Mouse (Mus musculus) megakaryocyte, adult 5-6 weeks (primary cell): ENCODE measurements at regions not wholly inside any gene's neighbourhood (a gene's known extent, or its start where the extent isn't known, plus 50 kb on each side); places are given as distances from the start of the nearest gene placed in this dataset.

Experiments used
- ATAC-seq: 2 replicates; pipeline ENCODE4 v1.8.0; 2016; ENCODE audit warnings: mild to moderate bottlenecking, inconsistent platforms; ENCODE audit not compliant: poor library complexity, severe bottlenecking

DNA sequence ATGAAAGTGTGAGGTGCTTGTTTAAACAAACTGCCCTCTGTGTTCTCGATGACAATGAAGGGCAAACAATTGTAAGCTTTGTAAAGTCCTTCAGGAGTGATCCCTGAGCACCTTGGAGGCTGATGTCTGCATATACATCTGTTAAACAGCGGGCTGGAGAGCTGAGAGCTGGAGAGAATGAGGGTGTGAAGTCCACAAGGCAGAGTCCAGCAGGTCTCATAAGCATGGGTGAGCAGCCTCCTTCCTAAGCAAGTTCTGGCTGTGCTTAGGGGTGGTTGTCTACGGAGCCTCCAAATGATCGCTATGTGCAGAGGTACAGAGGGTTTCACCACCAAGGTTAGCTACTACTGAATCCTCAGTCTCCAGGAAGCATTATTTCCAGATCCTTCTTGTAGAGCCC lies 350.2 kb downstream of the Ankrd50 start:
- ATAC-seq = no peak

DNA sequence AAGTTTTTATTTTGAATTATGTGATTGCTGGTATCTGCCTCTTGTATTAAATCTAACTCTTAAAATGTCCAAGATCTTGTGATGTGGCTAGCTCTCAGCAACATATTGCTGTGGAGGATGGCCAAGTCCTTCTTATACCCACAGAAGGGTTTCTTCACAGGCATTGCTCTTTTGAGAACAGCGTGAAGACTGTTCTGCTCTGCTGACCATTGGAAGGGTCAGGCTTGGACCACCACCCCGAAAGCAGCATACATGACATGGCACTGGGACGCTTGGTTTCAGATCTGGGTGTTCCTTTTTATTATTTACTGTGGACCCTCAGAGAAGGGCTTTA lies 352.8 kb downstream of the Ankrd50 start:
- no peak for ATAC-seq

DNA sequence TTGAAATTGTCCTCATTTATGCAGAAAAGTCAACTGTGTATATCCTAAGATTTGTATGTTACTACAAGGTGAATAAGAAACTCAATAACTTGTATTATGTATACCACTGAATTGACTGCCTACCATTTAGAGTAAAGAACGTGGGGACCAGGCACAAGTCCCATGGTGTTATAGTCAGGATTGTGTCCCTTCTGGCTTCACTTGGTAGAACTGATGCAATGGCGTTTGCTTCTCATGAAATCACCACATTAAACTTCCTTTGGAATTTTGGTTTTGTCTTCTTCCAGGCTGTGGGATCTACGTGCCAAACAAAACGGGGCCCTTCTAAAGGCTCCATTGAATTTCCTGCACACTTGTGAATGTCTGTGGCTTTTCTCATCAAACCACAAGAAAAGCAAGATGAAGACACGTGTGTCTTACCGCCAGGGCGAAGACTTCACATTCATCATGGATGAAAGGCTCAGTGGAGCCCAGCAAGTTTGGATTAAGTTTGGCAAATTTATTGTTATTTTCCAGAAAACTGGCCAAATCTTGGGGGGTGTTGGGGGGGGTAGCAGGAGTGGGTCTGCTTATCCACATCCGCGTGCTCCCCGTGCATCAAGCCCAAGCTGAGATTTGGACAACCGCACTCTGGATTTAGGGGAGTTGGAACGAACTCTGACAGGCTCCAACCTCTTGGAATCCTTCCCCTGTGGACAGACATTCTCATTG lies 353.3 kb downstream of the Ankrd50 start:
- no peak for ATAC-seq

DNA sequence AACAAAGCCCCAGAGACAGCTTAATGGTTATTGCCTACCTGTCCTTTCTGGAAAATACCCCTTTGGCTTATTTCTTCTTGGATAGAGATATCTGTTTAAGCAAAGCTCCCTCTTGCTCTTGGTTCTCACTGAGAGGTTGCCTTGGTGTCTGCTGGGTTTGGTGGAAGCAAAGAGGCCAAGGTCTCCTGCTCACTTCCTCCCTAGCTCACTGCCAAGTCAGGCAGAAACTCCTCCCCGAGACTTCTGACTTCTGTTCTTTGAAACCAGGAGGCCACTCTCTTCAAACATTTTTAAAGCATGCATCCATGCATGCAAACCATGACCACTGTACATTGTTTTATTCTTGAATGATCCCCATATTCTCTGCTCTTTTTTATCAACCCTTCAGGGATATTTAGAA lies 354.6 kb downstream of the Ankrd50 start:
- peak; percentile 66 for ATAC-seq

DNA sequence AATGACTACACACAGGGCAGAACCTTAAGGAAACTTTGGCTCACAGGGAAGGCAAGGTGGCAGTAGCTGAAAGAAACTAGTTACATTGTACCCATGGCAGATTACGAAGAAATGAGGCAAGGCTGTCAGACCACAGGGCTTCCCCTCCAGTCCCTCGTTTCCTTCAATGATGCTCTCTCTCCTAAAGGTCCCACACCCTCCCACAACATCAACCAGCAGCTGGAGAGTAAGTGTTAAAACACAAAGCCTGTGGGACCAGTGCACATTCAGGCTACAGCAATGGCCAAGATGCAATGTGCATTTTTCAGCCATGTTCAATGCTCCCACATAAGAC lies 355.5 kb downstream of the Ankrd50 start:
- ATAC-seq = no peak

DNA sequence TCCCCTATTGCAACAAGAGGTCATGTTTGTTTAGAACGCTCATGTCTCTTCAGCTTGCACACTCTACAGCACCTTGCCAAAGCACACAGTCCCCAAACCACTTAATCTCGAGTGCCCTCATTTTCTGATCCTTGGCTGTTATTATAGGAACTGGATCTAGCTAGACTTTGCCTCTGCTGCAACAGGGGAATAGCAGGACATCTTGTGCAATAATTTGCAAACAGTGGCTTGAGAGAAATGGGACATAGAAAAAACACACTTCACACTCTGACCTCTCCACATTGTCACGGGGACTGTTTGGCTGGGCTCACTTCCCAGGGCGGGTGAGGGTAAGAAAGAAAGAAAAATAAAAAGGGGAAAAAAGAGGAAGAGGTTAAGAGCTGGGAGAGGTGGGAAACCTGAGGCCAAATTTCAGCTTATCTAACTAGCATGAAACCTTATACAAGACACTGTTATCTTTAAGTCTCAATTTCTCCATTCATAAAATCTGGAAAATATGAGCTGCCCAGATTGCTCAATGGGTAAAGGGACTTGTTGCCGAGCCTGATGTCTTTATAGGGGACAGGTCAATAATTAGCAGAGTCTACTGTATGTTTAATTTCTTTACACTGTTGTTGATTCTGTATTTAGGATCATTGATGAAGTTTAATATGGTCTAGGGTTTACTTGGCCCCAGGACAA lies 356.0 kb downstream of the Ankrd50 start:
- peak; percentile 58 for ATAC-seq

DNA sequence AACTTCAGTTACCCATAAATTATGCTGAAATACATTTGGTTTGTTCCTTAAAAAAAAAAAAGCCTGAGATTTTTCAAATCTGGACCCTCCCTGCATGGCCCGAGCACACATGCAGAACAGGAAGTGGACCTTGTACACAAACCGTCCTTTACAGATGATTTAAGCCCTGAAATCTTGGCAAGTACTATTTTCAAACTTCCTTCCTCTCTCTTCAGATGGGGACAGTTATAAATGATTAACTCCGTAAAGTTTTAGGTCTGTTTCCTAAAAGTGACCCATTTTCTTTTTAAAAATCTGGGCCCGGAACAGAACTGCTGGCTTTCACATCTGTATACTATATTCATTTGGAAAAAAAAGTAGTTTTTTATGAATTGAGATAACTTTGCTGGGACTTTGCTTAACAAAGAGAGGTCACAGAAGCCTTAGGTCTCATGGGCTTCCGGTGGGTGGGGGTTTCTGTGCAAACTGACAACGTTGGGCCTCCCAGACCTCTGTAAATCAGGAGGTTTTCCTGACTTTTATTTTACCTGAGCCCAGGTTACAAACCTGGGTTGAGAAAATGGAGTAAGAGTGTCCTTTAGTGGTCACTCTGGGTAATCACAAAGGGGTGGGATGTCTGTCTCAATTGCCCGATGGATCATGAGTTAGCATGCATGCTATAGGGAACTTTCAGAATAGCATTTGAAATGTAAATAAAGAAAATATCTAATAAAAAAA lies 368.4 kb downstream of the Ankrd50 start:
- ATAC-seq = peak; percentile 71

DNA sequence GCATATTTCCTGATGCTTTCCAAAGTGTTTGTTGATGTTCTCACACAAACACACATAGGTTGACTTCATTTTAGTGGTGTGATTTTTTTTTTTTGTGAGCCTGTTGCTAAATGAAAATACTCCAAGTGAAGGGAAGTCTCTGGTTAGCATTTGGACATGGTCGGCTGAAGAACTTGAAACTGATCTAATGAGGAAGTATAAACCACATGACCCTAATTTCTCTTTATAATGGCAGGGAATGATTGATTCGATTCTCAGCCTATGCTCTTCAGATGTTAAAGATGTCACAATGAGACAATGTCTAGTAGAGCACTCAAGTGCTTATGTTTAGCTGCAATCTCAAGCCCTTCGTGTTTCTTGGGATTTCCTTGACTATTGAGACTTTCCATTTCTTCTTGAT lies 372.1 kb downstream of the Ankrd50 start:
- ATAC-seq = peak; percentile 79

DNA sequence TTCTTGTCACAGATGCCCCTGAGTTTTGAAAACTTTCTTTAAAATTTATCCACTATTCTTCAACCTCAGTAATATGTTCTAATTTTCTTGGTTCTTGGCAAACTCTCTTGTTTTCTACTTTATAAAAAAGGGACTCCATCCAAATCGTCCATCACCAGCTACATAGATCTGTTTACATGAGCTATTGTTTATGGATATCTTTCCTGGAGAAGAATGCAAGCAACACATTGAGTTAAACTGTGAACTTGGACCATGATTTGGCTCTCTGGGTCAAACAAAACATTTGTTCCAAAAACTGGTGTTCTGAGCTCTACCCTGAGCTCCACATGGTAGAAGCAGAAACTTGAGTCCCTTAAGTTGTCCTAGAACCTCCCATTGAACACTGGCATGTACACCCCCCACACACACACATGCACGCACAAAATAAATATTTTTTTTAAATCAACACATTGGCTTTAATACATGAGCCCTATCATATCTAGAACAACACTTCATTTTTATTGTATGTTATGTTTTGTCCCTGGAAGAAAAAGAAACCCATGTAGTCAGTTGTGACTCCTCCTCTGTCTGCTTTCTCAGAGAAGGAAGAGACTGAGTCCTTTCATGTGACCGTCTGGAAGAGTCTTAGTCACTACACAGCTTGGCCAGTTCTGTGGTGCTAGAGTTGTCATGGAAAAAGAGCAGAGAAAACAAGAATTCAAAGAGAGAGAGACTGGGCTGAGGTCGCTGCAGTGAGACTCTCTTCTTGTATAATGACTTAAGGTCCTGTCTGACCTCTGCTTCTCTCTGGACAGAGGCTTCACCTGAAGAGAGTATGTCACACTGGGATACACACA lies 379.4 kb downstream of the Ankrd50 start:
- ATAC-seq = 0 out of 2 replicates have a peak, but pooled peaks have one; percentile 5

DNA sequence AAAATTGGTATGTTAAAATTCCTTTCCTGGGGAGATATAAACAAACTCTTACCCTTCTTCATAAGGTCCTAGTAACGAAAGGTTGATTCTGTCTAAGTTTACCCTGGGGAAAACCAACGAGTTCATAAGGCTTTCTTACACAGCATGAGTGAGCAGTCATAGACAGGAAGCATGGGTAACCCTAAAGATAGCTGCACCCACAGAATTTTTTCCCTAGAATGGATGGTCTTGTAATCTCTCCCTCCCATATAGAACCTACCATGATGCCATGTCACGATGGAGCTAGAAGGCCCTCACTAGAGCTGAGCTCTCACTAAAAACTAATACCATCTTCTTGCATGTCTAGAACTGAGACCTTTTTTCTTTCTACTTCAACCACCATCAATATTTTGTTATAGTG lies 380.1 kb upstream of the Gm5148 start:
- no peak for ATAC-seq

DNA sequence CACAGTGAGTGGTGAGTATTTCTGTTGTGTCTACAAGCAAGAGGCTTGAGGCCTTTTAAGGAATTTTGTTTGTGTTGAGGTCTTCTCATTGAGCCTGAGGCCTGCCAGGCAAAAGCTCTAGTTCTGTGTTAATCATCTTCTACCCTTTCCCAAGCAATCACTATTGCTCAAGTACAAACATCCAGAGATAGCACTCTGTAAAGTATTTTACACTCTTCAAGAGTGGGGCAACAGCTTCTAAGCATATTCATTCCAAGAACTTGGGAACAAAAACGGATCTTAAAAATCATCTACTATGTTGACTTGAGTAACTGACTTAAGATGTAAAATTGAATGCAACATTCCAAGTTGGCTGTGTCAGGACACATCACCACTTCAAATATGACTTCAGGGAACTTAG lies 378.7 kb upstream of the Gm5148 start:
- no peak for ATAC-seq

DNA sequence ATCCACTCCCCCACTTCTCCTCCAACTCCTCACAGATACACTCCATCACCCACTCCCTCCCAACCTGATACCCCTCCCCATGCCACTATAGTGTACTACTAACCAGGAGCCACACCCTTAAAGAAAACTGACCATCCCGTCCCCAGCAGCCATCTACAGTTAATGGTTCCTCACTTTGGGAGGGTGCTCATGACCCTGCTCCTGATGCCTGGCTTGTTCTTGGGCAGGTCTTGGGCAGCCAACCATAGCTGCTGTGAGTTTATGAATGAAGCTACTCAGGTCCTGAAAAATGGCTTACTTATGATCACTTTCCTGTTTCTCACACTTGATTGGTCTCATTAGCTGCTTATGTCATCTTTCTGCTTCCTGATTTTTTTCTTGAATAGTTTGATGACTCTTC lies 377.9 kb upstream of the Gm5148 start:
- ATAC-seq = no peak

DNA sequence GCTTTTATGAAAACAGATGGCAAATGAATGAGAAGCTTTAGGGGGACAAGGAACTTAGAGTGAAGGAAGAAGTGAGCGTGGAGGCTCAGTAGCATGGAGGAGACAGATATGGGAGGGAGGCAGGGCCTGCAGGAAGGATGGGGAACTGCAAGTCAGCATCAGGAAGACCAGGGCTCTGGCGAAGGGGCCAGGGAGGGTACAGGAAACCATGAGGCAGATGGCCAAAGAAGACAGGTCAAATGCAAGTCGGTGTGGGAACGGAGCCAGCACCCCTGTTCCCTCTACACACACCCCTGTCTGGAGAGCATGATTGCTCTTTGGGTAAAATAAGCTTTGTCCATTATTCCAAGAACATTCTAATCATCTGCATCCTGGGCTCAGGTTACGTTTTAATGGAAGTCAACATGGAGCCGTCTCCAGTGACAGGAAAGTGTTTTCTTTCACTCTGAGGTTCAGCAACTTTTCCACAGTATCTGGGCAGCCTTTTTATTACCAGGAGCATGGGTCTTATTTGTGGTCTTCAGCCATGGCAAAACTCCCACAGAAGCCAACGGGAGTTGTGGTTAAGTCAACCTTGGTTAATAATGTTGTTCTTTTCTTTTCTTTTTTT lies 370.2 kb upstream of the Gm5148 start:
- ATAC-seq = peak; percentile 45; the same call in 1 of the 2 replicates

DNA sequence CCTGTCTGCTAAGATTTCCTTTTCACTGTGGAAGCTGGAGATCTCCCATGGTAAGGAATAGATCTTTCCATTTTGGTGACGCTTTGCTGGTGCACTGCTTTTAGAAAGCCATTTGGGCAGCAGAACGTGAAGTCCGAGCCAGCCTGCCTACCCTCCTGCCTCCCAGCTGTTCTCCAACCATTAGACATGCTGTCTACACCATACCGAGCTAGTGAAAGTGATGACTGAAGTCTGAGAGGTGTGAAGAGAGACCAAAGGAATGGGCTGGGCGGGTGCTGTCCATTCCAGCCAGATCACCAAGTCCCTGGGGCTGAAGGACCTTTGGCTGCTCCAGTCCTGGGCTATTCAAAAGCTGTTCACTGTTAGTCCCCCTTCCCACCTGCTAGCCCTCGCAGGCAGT lies 360.3 kb upstream of the Gm5148 start:
- no peak for ATAC-seq

DNA sequence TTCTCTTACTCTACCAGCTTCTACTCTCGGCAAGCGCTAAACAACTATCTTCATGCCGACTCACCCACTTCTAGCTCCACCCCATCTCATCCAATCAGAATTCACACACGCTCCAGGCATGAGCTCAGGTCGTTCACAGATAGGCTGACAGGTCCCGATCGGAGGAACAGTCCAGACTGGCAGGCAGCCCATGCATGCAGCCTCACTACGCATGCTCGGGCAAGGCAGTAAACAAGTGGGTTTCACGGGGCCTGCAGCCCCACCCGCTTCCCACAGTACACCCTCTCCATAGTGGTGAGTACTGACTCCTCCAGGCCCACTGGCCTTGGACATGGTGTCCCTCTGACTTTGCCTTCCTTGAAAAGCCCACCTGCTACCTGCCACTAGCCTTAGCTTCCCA lies 358.1 kb upstream of the Gm5148 start:
- no peak for ATAC-seq

DNA sequence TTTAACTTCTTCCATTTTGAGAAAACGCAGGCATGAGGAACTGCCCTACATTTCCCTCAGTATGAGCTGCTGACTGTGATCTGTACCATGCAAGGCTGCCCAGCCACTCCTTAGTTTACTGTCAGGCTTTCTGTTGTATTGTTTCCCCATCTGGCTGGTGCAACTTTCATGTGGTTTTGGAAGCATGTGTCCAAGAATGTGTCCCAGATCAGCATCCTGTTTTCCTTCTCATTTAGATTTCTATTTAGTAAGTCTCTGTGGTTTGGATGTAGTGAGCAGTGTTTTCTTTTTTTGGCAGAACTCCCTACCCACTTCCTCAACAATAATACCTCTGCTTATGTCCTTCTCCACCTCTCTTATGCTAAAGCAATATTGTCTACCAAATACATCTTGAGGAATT lies 352.5 kb upstream of the Gm5148 start:
- ATAC-seq = no peak

DNA sequence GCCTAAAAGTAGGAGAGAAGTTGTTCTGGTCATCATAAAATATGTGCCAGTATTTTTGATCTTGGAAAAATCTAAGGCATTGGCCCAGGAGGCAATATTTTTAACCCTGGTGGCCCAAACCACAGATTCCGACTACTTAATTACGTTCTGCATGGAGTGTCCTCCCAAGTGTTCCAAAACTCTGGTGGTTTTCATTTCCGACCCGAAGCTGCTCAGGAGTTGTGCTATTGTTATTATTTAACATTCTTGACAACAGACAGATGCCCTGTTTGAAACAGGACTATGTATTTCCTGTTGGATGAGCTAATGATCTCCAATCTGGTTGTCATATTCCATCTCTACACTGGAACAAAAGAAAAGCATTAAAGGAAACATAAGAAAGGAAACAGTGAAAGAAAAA lies 349.7 kb upstream of the Gm5148 start:
- ATAC-seq = no peak

DNA sequence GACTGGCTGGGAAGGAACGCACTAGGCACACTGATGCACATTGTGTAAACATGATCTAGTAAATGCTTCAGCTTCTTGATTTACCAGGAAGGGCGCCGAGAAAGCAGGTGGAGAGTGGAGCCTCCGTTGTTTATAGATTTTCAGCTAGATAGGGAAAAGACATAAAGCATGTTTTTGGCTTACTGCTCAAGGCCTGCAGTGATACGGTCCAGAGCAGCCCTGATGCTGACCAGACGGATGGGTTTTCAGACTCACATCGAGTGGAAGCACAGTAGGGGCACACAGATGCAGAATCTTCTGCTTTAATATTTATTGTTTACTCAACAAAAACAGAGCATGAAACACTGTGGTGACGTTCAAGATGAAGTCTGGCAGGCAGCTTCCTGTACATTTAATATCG lies 331.3 kb upstream of the Gm5148 start:
- ATAC-seq = no peak

DNA sequence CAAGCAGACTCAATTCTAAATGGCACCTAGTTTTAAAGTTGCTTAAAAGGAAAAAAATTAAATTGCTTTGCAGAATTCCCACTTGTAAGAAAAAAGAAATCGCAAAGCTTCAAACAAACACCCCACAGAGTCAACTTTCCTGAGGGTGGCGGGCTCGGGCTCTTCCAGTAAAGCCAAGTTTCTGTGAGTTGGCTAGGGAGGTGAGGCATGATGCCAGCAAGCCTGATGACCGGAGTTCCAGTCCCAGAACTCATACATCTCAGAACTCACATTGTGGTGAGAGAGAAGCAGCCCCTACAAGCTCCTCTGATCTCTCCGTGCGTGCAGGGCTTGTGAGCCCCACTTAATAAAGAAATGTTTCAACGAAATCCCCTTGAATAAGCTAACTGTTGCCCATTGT lies 328.7 kb upstream of the Gm5148 start:
- ATAC-seq = no peak

DNA sequence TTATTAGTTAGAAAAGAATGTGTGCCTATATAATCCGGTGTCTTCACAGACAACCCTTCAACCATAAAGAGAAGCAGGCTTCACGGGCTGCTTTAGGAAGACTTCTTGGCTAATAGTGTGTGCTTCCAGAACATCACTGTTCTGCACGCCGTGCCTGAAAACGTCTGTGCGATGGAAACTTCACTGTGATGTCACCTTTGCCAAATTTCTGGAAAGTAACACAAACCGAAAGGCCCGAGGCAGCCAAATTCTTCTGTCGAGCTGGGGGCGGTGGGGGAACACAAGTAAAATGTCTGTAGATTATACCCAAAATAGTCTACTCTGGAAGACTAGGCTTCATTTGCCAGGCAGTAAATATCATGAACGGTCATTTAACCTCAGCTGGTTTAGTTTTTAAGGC lies 327.5 kb upstream of the Gm5148 start:
- ATAC-seq = no peak

DNA sequence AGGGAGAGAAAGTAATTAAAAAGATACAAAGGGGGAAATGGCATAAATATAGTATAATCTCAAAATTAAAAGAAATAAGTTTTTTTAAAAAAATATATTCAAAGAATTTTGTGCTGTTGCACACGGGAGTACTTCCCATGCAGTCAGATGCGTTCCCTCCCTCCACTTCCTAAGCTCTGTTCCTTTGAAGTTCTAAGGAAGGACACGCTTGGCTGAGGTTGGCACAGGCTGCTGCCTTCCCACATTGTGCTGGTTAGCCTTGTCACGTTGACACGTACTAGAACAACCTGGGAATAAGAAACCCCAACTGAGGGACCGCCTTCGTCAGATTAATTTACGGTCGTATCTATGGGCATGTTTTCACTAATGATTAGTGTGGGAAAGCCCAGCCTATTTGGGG lies 326.6 kb upstream of the Gm5148 start:
- no peak for ATAC-seq
